Mouse (Mus musculus): ENCODE results near the gene Racgap1.

Gene Racgap1

DNA sequence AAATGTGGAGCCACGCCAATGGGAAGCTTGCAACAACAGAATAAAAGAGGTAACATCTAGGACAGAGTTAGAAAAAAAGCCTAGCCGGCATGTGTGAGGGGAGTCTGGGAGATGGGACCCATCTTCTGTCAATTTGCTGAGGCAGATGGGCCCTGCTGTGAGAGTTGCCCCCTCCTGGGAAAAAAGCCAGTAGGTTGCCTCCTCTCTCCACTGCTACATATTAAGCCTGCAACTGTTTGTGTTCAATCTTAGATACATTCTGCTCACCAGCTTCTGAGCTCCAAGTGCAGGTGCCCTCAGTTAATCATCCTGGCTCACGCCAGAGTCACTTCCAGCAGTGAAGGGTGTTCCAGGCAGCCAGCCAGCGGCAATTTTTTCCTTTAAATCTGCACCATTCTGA is 31.6 kb downstream of the Racgap1 start:
- no peak for DNase-seq (ENCODE audit: low read depth in 2 of 2, low spot score in 2 of 2)

DNA sequence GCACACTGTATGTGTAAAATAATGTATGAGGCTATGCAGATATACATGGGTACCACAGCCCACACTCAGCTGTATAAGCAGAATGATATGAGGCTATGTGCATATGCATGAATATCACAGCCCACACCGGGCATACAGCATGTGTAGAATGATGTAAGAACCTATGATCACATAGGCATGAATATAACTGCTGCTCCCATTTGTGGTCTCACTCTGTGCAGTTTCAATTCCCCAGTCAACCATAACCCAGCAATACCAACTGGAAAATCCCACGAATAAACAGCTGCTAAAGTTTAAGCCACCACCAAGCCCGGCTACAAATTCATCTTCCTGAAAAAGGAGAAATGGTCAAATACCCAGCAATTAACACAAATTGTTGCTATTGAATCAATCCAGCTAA is 32.9 kb downstream of the Racgap1 start:
- DNase-seq (ENCODE audit: low read depth in 2 of 2, low spot score in 2 of 2): no peak

DNA sequence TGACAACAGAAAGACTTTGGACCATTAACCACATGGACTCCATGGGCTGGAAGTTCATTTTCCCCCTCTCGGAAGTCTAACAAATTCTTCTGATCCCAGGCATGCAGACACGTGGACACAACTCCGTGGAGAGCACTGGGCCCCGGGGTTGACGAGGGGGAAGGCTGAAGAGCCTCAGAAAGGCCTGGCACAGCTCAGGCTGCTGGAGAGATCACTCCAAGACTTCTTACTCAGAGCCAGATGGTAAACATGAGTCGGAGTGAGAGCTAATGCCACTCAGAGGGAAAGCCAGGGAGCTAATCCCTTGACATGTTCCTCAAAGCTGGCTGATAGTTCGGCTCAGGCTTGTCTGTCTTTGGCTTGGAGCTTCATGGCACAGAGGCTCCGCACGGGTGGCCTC is 36.2 kb downstream of the Racgap1 start:
- no peak for DNase-seq (ENCODE audit: low read depth in 2 of 2, low spot score in 2 of 2)

DNA sequence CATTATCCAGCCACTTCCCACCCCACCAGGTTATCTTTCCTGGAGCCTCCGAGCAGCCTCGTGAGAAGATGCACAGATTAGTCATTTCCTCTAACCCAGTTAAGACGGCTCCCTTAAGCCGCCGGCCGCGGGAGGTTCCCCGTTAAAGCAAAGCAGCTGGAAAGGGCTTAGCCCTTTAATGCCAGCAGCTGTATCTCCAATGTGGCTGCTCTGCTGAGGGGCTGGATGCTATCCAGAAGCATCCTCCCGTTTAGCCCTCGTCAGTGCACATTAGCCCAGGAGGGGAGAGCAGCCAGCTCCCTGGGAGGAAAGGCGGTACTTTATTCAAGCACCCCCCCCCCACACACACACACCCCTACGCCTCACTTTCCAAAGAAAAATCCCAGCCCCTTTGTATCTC is 36.7 kb downstream of the Racgap1 start:
- no peak for DNase-seq (ENCODE audit: low read depth in 2 of 2, low spot score in 2 of 2)

DNA sequence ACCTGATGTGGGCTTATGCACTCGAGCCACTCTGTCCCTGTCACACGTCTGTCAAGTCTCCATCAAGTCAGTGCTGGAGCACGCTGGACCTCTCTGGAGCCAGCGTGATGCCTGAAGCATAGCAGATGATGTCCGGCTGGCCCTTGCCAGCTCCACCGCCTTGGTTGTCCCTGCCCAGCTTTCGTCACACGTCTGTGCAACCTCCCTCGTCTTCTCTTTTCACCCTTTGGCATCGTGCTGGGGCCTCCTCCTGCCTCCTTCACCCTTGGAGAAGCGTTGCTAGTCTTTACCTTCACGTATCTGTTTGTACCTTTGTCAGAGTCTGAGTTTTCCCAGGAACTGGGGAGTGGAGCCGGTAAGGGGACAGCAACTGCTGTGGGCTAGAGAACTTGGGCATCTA is 37.2 kb downstream of the Racgap1 start:
- DNase-seq (ENCODE audit: low read depth in 2 of 2, low spot score in 2 of 2): no peak

DNA sequence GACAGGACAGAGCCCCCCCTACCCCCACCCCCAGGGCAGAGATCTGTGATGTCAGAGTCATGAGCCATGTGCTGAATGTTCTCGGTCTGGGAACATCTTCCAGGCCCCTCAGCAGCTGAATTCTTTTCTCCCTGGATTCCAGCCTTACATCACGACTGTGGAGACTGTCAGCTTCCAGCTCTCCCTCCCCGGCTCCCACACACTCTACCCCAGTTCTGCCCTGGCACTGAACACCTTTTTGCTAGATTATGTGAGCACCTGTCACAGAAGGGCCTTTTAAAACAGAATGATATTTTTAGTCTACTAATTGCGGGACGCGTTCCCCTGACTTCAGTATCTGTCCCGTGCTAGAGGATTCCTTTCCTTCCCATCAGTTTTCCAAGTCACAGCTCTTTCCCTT is 39.9 kb downstream of the Racgap1 start:
- no peak for DNase-seq (ENCODE audit: low read depth in 2 of 2, low spot score in 2 of 2)

DNA sequence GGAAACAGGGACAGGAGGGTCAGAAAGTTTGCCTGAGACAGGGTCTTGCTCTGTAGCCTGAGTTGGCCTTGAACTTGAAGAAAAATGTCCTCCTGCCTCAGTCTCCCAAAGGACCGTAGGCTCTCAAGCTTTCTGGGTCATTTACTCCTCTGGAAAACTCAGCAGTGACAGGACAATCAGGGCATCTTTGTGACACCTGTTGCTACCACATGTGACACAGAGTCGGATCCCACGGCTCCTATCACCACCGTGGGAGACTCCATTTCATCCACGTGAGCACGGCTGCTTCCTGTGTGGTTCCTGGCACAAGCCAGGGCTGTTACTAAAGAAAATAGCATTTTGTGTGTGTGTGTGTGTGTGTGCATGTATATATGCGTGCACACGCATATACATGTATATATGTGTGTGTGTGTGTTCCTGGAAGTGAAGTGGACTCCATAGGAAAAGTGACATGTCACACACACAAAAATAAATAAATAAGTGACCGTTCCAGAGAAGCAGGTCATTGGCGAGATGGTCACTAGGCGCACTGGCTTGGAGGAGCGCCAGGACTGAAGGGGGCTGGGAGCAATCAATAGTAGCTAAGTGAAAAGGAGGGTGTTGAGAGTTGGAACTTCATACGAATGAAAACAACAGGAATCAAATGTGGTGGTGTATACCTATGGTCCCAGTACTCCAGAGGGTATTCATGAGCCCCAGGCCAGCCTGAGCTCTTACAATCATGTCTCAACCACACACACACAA is 42.9 kb downstream of the Racgap1 start:
- DNase-seq (ENCODE audit: low read depth in 2 of 2, low spot score in 2 of 2): no peak

DNA sequence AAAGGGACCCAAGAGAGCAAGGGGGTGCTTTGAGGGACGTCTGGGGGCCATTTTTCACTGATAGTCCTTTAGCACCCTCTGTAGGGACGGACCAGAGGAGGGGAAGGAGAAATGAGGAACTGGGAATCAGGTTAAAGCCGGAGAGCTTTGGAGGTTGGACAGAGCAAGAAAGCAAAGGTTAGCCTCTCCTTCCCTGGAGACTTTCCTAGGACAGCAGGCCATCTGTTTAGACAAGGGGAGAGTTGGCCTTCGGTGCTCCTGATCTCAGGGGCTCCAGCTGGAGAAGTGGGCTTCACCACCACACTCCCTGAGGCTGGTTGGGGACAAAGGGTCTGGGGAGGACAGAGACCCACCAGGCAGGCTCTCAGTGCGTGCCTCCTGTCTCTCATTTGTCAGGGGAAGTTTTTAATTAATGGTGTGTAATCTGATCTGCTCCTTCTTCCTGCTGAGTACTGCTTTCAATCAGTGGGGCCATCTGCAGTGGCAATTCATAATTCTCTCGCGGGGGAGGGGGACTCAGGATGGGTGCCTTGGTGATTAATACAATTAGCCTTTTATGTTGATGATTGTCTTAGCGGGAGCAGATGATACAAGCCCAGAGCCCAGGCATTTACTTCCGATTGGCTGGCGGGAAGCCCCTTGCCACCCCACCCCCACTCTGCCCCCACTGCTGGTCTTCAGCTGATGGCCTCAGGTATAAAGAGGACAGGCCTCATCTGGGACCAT is 43.9 kb downstream of the Racgap1 start:
- DNase-seq (ENCODE audit: low read depth in 2 of 2, low spot score in 2 of 2): no peak

DNA sequence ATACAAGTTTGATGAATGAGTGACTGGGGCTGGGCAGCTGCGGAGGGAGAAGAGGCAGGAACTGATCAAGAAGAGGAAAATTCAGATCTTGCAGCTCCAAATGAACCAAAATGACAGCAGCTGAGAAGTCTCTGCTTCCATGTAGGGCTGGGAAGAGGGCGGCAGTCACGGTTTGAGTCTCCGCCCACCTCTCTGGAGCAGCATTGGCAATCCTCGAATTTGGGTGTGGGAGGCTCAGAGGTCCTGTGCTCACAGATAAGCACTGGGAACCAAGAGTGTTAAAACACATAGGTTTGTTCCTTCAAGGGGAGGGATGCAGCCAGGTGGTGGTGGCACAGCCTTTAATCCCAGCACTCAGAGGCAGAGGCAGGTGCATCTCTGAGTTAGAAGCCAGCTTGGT is 44.9 kb downstream of the Racgap1 start:
- no peak for DNase-seq (ENCODE audit: low read depth in 2 of 2, low spot score in 2 of 2)

DNA sequence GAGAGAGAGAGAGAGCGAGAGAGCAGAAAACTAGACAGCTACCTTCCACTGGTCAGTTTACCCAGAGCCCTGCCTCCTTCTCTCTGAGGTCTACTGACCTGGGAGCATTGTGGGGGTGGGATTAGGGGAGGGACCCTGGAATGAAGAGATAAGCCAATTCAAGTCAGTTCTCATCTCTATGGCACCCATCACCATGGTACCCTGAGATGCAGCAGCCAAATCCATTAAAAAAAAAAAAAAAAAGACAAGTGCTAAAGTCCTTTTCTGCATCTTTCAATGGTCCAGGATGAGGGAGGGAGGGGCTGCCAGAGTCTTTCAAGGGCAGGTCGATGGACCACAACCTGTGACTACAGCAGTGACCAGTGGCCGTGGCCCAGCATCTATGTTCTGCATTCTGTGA is 45.9 kb downstream of the Racgap1 start:
- DNase-seq (ENCODE audit: low read depth in 2 of 2, low spot score in 2 of 2): no peak

DNA sequence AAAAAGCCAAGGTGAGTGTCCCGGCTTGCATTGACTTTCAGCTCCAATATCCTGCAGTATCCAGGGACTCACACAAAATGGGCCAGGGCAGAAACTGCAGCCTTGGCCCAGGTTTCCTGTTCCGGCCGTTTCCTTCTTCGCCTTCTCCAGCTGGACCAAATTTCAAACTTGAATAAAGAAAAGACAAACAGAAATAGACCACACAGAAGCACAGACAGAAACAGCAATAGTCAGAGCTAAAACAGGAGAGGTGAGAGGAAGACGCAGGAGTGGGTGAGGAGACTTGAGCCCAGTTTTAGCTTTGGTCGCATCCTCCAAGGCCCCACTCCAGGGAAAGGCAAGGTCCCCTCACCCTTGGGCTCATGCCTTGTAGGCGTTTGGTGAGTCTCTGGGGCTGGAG is 48.2 kb downstream of the Racgap1 start:
- no peak for DNase-seq (ENCODE audit: low read depth in 2 of 2, low spot score in 2 of 2)

DNA sequence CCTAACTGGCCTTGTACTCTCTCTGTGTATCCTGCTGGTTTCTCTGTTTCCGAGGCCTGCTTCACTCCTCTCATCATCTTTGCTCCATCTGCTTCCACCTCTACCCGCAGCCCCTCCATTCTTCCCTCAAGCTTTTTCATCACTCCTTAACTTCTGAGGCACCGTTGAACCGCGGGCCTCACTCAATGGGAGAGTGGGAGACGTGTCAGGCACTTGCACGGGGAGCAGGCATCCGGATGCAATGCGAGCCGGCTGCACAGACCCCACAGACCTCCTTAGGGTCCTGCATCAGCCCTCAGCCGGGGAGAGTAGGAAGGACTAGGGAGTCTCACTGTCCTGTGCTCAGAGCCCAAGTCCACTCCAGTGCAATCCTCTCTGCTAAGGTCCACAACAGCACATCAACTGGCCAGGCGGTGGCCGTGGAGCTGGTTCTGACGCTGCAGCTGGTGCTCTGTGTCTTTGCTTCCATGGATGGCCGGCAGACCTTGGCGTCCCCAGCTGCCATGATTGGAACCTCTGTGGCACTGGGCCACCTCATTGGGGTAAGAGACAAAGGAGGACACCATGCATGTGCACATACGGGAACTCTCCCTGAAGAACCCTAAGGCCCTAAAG is 49.1 kb downstream of the Racgap1 start:
- DNase-seq (ENCODE audit: low read depth in 2 of 2, low spot score in 2 of 2): no peak

DNA sequence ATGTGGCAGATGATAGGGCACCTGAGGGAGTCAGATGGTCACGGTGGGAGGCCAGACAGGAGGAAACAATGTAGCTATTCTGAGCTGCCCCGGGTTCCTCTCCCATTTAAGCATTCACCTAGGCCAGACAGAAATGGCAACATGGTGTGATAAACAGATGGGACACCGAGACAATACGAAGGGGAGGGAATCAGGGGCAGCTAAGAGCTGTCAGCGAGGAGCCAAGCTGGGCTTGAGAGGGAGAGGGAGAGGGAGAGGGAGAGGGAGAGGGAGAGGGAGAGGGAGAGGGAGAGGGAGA is 49.7 kb downstream of the Racgap1 start:
- DNase-seq (ENCODE audit: low read depth in 2 of 2, low spot score in 2 of 2): no peak

DNA sequence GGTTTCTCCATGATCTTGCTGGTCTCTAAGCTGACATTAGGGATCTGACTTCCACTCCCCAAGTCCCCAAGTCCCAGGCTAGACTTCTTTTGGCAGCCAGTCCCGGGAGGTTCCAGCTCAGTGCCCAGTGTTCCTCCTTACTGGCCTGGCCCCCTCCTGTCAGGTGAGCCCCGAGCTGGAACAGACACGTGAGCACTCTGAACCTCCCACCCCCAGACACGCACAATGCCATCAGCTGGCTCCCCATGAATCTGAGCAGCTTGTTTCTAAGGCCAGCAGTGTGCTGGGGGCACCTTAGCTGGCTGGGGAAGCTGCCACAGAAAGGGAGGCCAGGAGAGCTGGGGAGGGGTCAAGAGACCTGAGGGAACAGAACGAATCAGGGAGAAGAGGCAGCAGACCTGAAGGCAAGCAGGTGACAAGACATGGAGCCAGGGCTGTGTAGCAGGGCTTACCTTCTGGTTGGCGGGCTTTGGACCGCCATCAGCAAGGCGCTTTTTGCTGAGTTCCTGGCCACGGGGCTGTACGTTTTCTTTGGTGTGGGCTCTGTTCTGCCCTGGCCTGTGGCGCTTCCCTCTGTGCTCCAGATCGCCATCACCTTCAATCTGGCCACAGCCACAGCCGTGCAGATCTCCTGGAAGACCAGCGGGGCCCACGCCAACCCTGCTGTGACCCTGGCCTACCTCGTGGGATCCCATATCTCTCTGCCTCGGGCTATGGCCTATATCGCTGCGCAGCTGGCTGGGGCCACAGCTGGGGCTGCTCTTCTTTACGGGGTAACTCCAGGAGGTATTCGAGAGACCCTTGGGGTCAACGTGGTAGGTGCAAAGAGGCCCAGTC is 50.3 kb downstream of the Racgap1 start, which contains the start of gene Aqp6:
Gene Aqp6, plus strand, starts transcription at position 415 of the 837 bp plus-strand sequence.
- no peak for DNase-seq (ENCODE audit: low read depth in 2 of 2, low spot score in 2 of 2)

DNA sequence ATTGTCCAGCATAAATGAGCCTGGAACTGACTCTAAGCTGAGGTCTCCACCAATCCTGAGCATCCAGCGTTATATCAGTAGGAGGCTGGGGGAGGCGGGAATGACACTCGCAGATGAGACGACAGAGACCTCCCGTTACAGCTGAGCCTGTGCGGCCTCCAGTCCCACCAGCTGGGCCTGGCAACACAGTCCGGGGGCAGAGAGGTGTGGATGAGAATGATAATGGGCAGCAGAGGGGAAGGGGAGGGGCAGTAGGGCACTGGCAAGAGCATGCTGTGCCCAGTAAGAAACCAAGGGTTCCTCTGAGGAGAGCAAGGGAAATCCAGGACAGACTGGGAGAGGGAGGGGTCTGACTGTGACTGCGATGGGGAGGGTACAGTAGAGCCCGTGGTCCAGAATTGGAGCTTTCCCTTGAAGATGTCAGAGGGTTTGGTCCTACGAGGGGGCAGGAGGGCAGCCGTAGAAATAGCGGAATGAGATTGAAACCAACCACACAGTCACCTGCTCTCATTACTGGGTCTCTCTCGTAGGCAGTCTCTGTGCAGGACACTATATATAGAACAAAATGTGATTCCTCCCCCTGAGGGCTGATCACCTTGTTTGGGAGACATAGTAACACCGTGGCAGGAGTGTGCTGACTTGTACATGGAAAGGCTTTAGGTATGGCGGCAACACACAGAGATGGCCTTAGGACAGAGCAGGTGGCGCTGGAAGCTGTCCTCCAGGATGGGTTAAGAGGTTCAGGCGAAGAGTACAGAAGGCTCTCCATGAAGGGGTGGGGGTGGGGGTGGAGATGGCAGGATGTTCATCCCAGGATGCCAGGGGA is 52.0 kb downstream of the Racgap1 start:
- no peak for DNase-seq (ENCODE audit: low read depth in 2 of 2, low spot score in 2 of 2)

DNA sequence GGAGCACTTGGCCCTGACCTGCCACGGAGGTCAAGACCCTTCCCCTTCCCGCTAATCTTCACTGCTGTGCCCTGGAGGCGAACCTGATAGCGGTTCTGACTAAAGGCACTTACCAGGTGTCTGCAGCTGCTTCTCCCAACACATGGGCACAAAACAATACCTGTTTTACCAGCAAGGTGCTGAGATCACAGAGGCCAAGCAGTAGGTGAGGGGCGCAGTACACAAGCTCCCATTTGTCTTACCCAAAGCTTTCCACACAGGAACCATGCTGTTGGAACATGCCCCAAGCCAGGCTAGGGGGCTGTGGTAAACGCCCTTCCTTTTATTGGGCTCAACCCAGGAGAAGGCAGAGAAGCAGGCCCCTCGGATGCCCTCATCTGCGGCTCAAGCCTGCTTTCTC is 53.9 kb downstream of the Racgap1 start:
- DNase-seq (ENCODE audit: low read depth in 2 of 2, low spot score in 2 of 2): no peak

DNA sequence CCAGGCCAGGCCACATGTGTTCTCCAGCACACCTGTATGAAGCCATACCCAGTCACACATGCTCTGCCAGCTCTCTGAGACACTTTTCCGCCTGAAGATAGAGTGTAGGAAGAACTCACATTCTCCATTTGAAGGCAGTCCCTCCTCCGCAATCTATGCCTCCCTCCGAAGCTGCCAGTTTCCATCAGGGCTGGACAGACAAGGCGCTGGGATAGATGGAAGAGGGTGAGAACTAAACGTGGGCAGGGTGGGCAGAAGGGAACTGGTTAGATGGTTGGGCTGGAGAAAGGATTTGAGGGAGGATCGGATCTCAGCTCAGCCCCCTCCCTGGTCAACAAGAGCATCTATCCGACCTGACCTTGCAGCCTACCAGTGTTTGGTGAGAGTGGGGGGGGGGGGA is 54.6 kb downstream of the Racgap1 start:
- no peak for DNase-seq (ENCODE audit: low read depth in 2 of 2, low spot score in 2 of 2)

DNA sequence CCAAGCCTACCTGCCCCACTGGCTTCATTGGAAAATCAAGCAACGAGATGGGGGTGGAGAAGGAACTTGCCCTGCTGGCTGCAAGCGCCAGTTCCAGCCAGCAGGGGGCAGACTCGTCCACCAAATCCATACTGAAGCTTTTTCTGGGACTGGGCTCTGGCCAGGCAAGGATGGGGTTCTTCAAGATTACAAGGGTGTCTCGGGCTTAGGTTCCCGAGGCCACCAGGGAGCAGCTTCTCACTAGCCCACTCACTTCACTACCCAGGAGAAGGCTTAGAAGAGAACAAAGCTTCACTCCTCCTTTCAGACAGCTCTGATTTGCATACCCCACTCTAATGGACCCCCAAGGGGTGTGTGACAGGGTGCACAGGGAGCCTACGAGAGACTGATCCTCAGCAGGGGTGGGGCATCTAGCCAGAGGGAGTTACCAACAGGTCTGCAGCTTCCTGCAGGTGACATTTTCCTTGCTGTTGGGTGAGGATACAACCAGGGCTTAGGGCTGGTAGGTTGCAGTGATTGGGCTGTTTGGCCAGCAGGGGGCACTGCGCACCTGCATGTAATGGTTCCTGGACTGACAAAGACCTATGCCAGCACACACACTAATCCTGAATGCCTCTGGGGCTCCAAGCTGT is 55.3 kb downstream of the Racgap1 start:
- DNase-seq (ENCODE audit: low read depth in 2 of 2, low spot score in 2 of 2): peak; percentile 64 to 78

DNA sequence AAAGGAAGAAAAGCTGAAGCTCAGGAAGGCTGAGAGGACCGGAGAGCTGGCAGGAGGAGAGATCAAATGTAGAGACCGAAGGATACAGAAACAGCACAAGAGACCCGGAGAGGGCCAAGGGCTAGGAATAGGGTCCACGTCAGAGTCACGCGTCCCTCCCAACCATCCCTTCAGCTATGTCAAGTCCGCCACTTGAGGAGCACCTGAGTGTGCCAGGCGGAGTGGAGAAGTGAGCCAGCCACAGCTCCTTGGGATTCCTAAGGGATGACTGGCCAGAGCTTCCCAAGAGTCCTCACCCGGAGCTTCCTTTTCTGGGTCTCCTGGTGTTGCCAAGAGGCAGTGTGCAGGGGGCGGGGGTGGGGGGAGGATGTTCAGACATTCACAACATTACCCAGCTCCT is 56.5 kb downstream of the Racgap1 start:
- DNase-seq (ENCODE audit: low read depth in 2 of 2, low spot score in 2 of 2): no peak

DNA sequence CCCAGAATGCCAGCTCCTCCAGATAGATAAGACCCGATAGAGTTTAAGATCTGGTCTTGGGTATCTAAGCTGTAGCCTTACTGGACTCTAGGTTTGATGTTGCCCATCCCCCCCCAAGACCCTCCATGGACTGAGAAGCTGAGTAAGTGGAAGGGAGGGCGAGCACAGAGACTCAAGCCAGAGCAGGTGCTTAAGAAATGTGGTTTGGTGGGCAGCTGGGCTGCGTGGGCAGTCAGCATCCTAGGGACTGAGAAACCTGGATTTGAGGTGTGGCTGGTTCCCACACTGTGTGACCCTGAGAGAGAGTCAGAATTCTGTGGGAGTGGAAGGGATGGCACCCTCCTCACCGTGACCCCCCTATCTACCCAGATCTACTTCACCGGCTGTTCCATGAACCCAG is 58.6 kb downstream of the Racgap1 start:
- DNase-seq (ENCODE audit: low read depth in 2 of 2, low spot score in 2 of 2): no peak

All from CD8-positive naive resting alpha-beta T cell, adult 2 months (primary cell).